Mouse (Mus musculus) olfactory bulb, adult 2 months (tissue): ENCODE data around the gene Thumpd2.

Source experiments
- CTCF ChIP-seq: fragments of 200-500 bp; IDR thresholded peaks from 2 replicates; pipeline ENCODE4 v1.5.1; 2012; ENCODE audit warnings: low read depth, mild to moderate bottlenecking, low read length, moderate library complexity; ENCODE audit not compliant: insufficient read depth
- POLR2A ChIP-seq: fragments of 200-500 bp; IDR thresholded peaks from 2 replicates; pipeline ENCODE4 v1.6.1; 2012; ENCODE audit warnings: mild to moderate bottlenecking, low read depth, low read length, moderate library complexity; ENCODE audit not compliant: insufficient read depth

DNA sequence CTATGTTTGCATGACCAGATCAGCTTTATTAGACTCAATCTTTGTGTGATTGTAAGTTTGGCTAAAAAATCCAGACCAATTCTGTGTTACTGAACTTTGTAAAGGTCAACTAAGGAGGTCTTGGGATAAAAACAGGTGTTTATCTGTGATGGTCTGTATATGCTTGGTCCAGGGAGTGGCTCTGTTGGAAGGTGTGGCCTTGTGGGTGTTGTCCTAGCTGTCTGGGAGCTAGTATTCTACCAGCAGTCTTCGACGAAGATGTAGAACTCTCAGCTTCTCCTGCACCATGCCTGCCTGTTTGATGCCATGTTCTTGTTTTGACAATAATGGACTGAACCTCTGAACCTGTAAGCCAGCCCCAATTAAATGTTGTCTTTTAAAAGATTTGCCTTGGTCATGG lies 11.6 kb downstream of the Thumpd2 start:
- TF ChIP-seq CTCF (no peak), POLR2A (no peak)
